Mouse (Mus musculus) gastrocnemius, postnatal 14 days (tissue): Measurements from ENCODE around the gene Gstm1. TPM values are rescaled to one million over a fixed set of nuclear protein-coding genes. Genes with fewer than 3 reads are reported as not detected.
"Not testable (repeated sequence)": the region's sequence is repeated elsewhere in the genome, so short reads cannot be mapped to it uniquely, and the experiment has no call there.

Experiments used
- DNase-seq: peaks from one replicate; pipeline ENCODE4 v3.0.0; 2021; ENCODE audit warnings: mixed read lengths
- intact Hi-C: fragments of 180-260 bp; cut with DNase I; formaldehyde crosslinking; loops from one replicate; pipeline ENCODE4 v1.15.1; 2025; ENCODE audit warnings: low total_unique reads
- long read RNA-seq, 2 experiments: library from polyadenylated mRNA; stranded (forward); transcript quantifications; one replicate each; pipeline ENCODE4 v2.0.0; 2021
- total RNA-seq, 2 experiments: library from RNA; stranded (reverse); gene quantifications; 2 replicates each; pipeline ENCODE4 v1.2.3; 2021

The Gstm1 gene
- 10 to 100 TPM; 84.0 to 90.4 TPM for total RNA-seq
- long read RNA-seq, experiment 1, transcript Gstm1-201 (8 exons, 1,289 nt): major isoform, 53 of 63 reads
- long read RNA-seq, experiment 1, partial matches to known transcripts: 2 of 63 reads
- long read RNA-seq, experiment 1, other reads (novel, unspliced or antisense): 7 of 63 reads
- long read RNA-seq, experiment 2, transcript Gstm1-201 (8 exons, 1,289 nt): major isoform, 74 of 86 reads
- long read RNA-seq, experiment 2, partial matches to known transcripts: 2 of 86 reads
- long read RNA-seq, experiment 2, other reads (novel, unspliced or antisense): 9 of 86 reads

DNA sequence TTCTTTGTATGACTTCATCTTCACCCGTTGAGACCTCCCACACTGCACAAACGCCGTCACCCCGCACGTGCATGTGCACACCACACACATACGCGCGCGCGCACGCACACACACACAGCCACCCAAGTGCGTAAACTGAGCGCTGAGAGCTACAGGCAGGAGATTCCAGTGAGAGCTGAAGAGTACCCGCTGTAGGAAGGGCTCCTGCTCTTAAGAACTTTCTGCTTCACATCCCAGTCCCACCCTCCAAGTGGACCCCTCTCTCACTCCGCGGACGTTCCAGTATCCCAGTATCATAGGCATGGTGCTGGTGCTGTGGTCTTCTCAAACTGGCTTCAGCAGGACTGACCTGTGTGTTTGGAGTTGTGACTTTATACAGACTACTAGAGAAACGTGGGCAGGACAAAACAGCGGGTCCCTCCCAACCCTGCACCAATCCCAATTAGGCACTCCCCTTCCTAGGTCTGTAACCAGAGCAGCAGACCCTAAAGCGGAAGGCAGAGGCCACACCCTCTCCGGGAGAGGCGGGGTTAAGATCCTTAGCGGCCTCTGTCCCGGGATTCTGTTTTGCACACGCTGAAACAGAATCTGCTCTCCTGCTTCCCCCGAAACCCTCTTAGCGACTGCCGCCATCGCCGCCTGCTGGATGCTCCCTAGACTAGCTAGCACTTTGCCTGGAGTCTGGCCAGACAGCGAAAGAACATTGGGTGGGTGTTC, at the start of gene Gstm1:
Gene Gstm1 (minus strand): TSS at position 501 of the 717 bp plus-strand sequence.
- intact Hi-C loops: no loop called here

DNA sequence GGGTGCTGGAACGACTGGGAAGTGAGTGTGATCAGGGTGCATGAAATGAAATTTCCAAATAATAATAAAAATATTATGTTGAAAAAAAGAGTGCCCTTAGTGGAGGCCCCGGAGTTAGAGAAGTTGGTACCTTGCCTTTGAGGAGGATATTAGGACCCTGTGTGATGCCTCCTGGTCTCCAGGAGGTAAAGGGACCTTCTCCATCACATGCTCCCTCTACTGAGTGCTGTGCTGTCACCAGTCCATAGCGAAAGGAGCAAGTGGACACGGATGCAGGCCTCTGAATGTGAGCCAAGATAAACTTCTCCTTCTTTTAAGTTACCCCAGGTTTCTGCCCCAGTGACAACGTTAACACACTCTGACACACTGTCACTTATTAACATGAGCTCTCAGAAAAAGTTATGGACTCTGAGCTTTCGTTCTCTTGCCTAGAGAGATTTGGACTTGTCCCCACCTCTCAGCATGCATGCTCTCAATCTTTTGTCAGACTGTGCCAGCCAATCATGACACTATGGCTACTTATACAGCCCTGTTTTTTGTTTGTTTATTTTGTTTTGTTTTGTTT, 49.7 kb upstream of the Gstm1 start:
- intact Hi-C loops: no loop called here
- DNase-seq: no peak

More for the DNA sequence above, at the start of gene Gstm1:
- peak; percentile 96 for DNase-seq

- intact Hi-C loops: no loop called here
- DNase-seq: no peak
Measured at GRCm38 (mm10) chr3:108065551-108065950, 47.8 kb upstream of the Gstm1 start.

- intact Hi-C loops: loop anchor here (5.0 kb wide), 2 partner anchors 122 to 197 kb away; partner anchors contain the start of gene Gstm6
- DNase-seq: no peak
Measured at GRCm38 (mm10) chr3:108064672-108065071, 46.9 kb upstream of the Gstm1 start.

- no peak for DNase-seq
- intact Hi-C loops: loop anchor here (5.0 kb wide), 2 partner anchors 120 to 195 kb away; partner anchors contain the start of gene Gstm6
Measured at GRCm38 (mm10) chr3:108062648-108063047, 44.9 kb upstream of the Gstm1 start.

- intact Hi-C loops: loop anchor here (5.0 kb wide), 2 partner anchors 119 to 194 kb away; partner anchors contain the start of gene Gstm6
- DNase-seq: no peak
Measured at GRCm38 (mm10) chr3:108061420-108061819, 43.6 kb upstream of the Gstm1 start.

GRCm38 (mm10) chr3:108050493-108050892, 32.7 kb upstream of the Gstm1 start:
- intact Hi-C loops: loop anchor here (10.0 kb wide), 1 partner anchor 346 kb away; no protein-coding TSS in a partner anchor

GRCm38 (mm10) chr3:108048306-108048705, 30.5 kb upstream of the Gstm1 start:
- intact Hi-C loops: no loop called here
- DNase-seq: no peak

More at GRCm38 (mm10) chr3:108050493-108050892, 32.7 kb upstream of the Gstm1 start:
- no peak for DNase-seq

DNA sequence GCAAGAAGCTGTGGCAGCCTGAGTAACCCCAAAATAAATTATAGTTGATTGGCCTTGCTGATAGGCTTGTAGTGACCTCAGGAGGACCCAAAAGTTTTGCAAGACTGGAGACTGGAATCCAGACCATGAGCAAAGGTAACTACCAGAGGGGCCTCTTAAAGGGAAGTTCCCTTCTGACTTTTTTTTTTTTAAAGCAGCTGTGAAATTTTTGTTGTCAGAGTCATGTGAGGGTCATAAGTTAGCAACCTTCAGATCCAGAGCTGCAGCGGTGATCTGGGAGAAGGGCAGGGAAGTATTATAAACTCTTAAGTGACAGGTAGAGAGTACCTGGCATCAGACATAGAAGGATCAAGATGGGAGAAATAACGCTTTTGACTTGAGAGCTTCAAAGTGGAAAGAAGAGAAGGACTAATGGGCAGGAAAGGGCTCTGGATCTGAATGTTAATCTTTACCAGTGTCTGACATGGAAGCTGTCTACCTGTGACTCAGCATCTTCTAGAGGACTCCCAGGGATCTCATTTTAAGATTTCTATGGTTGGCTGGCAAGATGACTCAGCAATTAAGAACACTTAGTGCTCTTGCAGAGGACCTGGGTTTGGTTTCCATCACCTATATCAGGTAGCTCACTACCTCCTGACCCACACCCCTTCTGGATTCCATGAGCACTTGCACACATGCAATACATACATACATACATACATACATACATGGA, 29.3 kb upstream of the Gstm1 start:
- no peak for DNase-seq
- intact Hi-C loops: no loop called here

DNA sequence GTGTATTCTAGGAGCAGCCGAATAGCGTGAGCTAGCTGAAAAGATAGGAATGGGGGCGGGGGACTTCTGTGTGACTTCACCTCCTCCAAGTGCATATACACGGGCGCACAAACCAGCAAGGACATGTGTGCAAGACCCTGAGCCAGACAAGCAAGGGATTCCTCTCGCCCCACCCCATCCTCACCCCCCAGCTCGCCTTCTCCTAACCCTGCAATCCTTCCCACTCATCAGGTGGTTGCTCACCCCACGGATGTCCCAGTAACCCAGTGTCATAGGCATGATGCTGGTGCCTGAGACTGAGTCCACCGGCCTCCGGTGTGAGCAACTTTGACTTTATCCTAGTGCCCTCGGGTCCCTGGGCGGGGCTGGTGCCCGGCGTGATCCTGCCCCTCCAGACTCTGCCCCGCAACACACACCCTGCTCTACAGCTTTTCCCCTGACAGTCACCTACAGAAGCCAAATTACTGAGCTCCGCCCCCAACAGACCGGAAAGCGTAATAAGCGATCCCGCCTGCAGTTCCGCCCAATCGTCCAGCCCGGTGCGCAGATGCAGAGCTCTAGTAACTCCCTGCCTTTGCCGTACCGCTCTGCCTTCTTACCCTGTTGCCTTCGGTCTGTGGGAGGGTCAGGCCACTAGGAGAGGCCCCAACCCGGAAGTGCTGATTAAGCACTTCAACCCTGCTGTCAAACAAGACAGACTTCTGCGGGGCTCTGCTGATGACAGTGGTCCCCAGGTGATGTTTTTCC, 26.8 kb upstream of the Gstm1 start, which contains the start of gene Gstm4:
Gene Gstm4 (minus strand): TSS at position 501 of the 747 bp plus-strand sequence.
- intact Hi-C loops: no loop called here
- peak; percentile 89 for DNase-seq

DNA sequence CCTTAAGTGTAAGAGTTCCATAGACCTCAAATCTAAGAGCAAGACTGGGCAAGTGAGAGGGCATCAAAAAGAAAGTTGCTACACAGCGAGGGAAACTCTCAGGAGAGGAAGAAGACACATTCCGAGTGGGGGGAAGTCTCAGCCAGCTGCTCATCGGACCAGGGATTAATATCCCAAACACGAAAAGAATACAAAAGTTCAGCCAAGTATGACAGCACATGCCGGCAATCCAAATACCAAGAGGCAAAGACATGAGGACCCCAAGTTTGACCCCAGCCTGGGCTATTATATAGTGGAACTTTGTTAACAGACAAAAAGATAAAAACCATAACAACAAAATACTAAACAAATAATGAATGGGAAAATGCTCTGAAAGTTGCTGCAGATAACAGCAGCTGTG, 15.4 kb upstream of the Gstm1 start:
- DNase-seq: no peak

GRCm38 (mm10) chr3:108032113-108032512, 14.3 kb upstream of the Gstm1 start:
- no peak for DNase-seq
- intact Hi-C loops: no loop called here

More for the DNA sequence above, 15.4 kb upstream of the Gstm1 start:
- intact Hi-C loops: no loop called here

- intact Hi-C loops: no loop called here
- no peak for DNase-seq
Measured at GRCm38 (mm10) chr3:108028641-108029365, 11.0 kb upstream of the Gstm1 start.

DNA sequence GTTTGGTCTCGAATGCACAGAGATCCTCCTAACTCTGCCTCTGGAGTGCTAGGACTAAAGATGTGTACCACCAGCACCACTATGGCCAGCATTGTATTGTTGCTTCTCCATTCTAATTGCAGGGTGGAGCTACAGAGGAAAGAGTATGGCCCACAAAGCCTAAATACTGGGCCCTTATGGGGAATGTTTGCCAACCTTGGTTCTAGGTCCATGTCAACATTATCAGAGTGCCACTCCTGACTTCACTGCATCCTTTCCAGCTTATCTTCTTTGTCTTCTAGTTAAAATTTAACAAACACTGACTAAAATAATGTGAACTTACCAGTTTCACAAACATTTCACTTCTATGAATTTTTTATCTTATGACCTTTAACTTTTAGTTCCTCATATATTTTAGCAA, 8.8 kb upstream of the Gstm1 start:
- DNase-seq: no peak
- intact Hi-C loops: no loop called here

DNA sequence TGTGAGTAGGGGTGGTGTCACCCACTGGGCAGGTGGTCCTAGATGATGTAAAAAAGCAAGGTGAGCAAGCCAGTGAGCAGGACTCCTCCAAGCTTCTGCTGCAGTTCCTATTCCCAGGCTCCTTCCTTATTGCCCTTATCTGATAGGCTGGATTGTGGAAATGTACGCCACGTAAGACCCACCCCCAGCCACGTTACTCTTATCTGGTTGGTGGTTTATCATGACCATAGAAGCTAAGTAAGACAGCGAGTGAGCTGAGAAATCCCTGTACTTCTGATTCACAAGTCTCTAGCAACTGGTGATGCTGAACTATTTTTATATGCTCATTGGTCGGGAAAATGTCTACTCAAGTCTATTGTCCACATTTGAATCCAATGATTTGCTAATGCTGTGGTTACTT, 8.3 kb upstream of the Gstm1 start:
- intact Hi-C loops: no loop called here
- no peak for DNase-seq

- intact Hi-C loops: no loop called here
- no peak for DNase-seq
Measured at GRCm38 (mm10) chr3:108025318-108025717, 7.5 kb upstream of the Gstm1 start.

- intact Hi-C loops: no loop called here
- peak; percentile 52 for DNase-seq
Measured at GRCm38 (mm10) chr3:108022650-108023049, 4.9 kb upstream of the Gstm1 start.

- DNase-seq, intact Hi-C loops: not testable (repeated sequence)
Measured at GRCm38 (mm10) chr3:108020351-108021022, 2.7 kb upstream of the Gstm1 start.
